Mouse (Mus musculus): ENCODE measurements at regions not wholly inside any gene's neighbourhood (a gene's known extent, or its start where the extent isn't known, plus 50 kb on each side); places are given as distances from the start of the nearest gene placed in this dataset.

DNA sequence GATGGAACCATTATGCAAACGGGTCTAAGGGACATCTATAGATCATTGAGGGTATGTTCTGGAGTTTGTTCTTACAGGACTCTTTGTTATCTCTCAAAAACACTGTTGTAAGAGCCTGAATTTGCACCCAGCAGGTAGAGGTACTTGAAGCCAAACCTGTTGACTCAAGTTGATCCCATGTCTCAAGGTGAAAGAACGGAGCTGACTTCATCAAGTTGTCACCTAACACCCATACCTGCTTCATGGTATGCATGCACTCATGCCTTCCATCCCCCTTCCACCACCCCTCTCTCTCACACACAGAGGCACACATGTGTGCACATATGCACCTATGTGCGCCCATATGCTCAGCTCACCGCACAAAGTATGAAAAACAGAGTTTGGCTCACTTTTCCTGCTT, 189.0 kb downstream of the Ttll7 start:
- DNase-seq (ENCODE audit: low read depth, low spot score): no peak

DNA sequence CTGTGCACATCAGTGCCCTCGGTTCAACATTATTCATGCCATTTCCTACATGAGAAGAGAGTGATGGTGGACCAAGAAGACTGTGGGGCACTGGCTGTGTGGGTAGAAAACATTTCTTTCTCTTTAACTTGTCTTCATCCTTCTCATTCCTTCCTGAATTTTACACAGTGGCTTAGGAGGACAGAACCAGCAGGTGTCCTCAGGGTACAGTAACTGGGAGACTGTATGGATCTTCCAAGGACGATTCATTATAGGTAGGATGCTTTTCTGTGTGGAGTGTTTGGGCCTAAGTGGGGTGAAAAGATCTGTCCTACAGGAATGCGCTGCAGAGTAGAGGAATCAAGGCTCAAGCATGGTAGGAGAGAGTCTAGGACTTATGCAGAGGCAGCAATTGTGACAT, 190.7 kb downstream of the Ttll7 start:
- peak; percentile 3 for DNase-seq (ENCODE audit: low read depth, low spot score)

DNA sequence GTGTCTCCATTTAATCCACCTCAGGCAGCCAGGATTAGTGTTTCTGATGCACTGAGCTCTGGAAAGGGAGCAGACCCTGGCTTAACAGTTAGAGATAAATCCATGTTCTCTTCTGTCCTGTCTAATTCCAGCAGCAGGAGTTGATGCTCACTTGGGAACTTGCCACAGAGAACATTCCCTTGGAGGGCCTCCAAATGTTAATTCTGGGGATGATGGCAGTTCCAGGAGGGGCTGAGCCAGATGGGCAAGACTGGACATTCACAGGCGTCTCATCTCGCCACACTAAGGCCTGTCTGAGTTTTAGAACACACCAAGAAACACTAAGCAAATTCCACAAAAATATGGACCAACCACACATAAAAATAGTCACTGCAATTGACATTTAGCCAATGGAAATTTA, 194.5 kb downstream of the Ttll7 start:
- peak; percentile 8 for DNase-seq (ENCODE audit: low read depth, low spot score)

DNA sequence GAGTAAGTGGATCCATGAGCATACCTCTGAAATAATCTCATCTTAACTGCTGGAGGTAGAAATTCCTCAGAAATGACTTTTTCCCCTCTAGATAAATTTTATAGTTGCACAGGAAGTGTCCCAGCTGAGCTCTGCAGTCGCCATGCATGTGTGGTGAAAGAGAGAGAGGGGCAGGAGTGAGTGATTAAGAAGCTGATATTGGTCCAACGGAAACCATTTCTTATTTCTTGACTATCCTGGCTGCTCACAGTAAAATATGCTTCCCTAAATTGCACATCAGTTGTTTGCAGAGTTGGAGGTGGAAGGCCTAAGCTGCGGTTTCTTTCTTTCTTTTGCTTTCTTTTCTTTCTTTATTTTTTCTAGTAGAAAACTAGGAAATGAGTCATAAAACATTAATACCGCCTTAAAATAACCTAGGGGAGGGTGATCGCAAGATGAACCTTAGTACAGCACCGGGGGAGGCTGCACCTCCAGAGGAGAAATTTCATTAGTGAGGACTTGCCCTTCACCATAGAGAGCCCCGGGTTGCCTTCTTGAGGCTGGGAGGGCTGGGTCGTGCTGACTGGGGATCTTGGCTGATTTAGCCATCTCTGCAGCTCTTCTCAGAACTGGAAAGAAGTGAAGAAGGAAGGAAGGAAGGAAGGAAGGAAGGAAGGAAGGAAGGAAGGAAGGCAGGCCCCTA, 202.1 kb downstream of the Ttll7 start:
- DNase-seq (ENCODE audit: low read depth, low spot score): no peak

DNA sequence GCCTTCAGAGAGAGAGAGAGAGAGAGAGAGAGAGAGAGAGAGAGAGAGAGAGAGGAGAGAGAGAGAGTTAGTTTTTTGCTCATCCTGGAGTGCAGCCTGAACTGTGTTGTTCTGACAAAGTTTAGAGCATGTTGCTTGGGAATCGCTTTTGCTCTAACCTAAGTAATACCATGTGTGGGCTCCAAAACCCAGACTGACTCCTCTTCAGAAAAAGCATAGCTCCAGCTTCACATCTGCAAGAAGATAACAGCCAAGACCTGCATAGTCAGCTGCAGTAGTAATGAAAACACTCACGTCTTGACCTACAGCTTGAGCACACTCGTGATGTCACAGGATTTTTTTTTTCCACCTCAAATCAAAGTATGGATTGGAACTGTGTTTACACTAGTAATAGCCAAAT, 205.7 kb downstream of the Ttll7 start:
- DNase-seq (ENCODE audit: low read depth, low spot score): no peak

DNA sequence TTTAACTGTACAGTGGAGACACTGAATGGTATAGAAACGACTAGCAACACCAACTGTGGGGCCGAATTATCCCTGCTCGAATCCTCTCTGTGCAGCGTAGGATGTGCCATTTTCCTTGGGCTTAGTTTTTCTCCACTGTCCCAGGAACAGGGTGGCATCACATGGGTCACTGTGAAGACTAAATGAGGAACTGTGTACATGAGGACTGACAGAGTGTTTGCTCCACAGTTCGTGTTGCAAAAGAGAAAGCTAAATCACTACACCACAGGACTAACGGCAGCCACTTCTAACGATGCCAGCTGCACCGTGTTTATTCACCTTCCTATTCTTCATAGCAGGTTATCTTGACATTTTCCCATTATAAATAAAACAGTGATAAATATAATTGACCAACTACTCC, 208.5 kb downstream of the Ttll7 start:
- DNase-seq (ENCODE audit: low read depth, low spot score): no peak

DNA sequence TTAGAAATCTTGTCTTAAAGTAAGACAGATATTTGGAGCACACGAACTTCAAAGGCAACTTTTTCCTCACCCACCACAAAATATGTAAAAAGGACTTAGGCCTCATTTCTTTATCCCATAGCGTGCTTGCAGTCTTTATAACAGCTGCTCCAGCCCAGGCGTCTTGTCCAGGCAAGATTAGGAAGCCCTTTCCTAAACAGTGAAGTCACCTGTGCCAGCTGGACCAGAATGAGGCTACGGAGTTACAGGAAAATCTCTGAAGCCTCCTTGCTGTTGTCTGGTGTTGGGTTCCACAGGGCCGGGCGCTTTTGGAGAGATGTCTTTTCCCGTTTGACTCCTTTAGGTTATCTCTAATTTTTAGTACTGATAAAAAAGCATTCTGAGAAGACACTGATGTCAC, 210.3 kb downstream of the Ttll7 start:
- no peak for DNase-seq (ENCODE audit: low read depth, low spot score)

DNA sequence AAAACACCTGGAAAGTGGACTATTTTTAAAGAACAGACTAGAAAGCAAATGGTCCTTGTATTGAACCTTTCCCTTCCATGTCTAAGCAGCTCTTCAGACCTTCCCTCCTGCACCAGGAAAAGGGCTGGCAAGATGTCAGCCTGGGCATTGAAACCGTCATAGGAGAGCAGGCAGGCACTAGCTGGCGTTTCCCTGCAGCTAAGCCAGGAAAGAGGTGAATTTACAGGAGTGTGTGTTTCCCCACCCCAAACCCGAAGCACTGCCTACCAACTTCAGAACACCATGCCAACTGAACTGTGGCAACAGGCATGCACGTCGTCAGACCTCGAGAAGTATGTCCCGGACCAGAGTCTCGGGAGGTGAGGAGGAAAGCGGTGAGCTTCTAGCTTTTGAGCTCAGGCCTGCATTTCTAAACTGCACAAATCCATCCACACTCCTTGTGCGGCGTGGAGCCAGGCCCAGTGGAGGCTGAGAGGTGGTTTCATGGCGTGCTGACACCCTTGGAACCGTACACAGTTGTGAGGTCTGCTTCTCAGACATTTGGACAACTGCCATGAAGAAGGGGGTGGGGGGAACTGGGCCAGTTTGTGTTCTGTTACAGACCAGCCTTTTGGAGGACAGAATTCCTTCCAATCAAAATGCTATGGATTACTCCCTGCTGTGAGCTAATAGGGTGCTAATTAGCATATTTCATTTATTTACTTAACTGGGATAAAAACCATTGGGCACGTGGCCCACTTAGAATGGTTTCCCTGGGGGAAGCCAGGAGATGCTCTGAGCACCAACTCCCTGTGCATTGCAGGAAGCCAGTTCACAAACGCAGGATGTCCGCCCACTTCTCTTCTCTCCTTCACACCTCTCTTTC, 211.6 kb downstream of the Ttll7 start:
- DNase-seq (ENCODE audit: low read depth, low spot score): peak; percentile 60

DNA sequence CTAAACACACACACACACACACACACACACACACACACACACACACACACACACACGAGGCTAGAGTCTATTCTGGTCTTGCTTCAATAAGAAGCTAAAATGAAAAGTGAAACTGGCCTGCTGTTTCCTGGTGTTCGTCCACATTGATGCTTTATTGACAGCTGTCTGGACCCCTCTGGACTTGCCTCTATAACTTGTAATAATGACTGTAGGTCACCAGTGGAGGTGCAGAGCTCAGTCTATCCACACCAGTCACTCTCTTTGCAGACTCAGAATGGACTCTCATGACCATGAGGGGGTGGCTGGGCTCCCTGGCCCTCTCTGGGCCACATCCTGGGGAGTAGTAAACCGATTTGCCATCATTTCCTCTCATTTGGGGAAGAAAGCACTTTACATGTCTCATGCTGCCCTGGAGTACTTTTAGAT, 212.3 kb downstream of the Ttll7 start:
- DNase-seq (ENCODE audit: low read depth, low spot score): no peak

DNA sequence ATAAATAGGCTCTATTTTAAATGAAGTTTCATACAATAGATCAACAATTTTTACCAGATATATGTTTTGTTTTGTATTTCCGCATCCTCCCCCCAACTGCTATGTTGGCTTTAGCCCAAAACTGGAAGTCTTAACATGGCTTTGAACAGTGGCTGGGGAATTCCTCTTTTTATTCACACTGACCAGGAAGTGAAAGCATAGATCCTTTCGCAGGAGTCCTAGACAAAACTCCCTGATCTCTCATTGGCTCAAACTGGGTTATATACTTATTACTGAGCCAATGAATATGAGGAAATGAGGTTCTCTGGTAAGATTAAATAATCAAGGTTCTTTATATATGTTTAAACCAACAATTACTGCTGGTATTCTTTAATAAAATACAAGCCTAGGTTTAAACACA, 218.8 kb downstream of the Ttll7 start:
- no peak for DNase-seq (ENCODE audit: low read depth, low spot score)

DNA sequence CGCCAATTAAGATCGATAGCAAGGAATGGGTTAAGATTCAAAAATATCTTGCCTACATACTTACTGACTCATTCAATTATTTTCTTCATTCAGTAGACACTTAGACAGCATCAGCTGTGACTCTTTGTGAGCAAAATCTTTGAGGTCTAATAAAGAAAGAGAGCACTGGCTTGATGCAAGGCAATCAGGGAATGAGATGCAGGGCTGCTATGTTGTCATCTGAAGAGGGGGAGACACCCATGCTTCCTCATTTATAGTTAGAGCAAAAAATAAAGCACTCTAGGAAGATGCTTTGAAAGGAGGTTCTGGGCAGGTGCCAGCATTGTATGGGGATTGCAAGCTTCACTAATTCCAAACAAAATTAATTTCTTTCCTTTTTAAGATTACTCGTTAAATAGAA, 228.0 kb downstream of the Ttll7 start:
- DNase-seq (ENCODE audit: low read depth, low spot score): no peak

DNA sequence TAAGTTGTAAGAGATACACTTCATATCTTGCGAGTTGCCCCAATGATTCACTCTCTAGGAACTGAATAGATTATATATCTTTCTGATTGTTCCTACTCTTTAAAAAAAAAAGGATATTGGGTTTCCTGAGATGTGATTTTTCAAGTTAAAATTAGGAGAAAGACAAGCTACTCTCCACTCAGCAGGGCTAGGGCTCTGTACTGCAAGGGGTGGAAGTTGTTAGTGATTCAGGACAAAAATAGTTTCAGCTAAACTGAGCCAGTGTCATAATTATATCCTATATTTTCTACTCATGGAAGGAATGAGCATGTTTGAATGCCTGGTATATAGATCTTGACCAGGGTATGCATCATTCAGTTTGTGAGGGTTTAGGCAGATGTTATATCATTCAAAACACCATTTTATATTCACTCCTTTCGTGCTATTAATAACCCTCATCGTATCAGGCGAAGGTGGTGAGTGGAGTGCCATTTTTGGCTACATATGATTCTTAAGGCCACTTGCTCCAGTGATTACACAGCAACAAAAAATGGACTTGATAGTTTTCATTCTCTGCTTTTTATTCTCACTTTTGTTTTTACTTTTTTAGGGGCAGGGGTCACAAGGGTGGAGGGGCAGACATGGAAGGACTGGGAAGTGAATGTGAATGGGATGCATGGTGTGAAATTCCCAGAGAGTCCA, 228.7 kb downstream of the Ttll7 start:
- no peak for DNase-seq (ENCODE audit: low read depth, low spot score)

DNA sequence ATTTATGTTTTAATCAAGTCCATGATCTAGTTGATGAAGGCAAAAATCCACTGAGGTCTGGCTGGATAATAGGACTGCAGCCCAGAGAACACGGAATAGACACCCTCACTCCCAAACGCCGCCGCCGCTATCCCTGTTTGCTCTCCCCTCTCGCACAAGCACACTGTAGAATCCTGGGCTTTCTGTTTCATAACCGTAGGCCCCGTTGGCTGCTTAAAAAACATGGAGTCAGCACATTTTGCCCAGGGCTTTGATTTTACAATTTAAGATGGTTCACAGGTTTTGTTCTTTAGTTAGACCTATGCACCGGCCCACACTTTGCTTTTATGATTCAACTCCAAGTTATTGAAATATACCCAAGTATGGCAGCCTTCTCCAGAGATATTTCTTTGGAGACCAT, 229.6 kb downstream of the Ttll7 start:
- DNase-seq (ENCODE audit: low read depth, low spot score): no peak

DNA sequence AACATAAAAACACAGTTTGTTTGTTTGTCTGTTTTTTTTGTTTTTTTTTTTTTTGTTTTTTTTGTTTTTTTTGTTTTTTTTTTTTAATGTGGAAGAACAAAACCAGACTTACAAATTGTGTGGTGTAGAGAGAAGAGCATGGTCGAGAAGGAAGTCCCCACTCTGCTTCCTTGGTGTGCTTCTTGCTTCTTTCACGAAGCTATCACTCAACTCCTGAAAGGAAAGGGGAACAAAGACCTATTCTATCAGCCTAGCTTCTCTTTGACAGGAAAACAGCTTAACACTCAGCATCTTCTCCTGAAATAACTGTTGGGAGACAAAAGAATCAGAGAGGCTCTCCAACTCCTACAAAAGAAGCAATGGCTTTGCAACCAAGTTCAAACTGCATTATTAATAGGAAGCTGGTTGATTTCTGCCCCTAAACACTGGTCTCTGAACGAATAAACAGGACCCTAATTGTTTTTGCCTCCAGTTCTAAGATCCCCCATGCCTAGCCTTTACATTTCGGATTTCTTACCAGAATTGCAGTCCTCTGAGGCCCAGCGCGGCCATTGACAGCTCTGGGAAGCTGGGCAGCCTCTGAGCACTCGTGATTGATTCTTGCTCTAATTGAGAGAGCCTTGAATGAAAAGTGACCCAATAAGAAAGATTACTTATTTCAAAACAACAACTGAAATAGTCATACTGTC, 230.2 kb downstream of the Ttll7 start:
- no peak for DNase-seq (ENCODE audit: low read depth, low spot score)

DNA sequence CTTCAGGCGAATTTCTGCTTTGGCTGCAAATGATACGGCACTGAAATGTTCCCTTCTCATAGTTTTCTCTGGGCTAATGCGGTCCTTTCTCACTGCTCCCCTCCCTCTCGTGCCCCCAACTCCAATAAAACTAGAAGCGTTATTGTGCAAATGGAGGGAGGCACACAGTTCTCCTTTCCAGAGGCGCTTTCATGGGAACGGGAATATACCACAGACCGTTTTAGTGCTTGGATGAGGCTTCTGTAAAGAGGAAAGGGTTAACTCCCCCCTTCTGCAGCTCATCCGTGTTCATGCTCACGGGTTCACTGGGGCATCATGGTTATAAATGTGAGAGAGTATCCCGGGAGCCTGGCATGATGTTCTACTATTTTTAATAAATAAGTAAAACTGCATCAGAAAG, 231.2 kb downstream of the Ttll7 start:
- no peak for DNase-seq (ENCODE audit: low read depth, low spot score)

DNA sequence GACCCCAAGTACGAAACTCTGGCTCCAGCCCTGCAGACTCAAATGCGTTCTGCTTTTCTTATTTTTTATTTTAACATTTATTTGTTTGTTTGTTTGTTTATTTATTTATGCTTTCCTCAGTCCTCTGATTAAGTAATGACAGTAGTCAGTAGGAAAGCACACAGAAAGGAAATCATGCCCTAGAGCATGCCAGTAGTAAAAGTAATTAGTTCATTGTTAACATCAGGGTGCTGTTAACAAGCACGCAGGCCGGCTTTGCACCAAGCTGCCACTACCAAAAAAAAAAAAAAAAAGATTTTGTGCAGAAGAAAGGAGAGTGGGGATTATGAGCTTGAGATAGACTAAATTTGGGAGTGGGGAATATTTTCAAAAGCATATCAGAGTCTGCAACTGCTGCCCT, 231.7 kb downstream of the Ttll7 start:
- DNase-seq (ENCODE audit: low read depth, low spot score): no peak

DNA sequence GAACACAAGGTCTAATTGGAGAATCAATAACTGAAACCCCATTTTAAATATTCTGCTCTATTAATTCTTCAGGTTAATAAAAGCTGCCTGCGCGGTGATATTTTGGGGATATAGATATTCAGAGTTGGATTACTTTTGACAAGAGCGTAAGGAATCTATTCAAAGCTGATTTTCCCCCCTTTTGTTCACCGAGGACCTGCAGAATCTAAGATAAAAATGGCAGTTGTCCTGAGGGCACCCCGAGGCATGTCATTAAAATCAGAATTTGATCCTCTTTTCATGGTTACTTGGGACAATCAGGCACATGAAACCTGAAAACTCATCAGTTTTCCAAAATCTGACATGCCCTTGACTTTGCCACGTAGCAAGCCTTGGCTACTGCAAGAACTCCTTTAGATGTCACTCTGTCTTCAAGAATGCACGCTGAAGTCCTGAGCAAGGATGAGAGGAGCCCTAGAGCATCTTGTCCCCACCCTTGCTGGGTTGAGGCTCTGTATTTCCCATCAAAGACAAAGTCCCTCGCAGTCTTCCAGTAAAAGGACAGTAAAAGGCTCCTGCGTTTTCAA, 232.5 kb downstream of the Ttll7 start:
- DNase-seq (ENCODE audit: low read depth, low spot score): no peak

DNA sequence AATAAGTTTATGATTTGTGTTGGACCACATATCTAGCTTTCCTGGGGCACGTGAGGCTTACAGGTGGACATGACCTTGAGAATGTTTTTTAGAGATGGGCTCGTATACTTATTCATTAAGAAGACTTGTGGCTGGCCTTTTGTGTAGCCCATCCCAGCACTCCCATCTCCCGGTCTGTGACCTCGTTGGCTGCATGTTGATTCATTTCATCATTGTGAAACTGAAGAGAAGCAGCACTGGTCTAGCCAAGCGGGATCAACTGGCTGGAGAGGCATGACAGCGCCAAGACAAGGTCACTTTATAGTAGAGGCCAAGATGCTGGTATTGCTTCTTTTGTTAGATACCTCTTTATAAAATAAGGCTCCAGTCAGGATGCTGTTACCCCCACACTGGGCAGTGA, 236.0 kb downstream of the Ttll7 start:
- DNase-seq (ENCODE audit: low read depth, low spot score): no peak

DNA sequence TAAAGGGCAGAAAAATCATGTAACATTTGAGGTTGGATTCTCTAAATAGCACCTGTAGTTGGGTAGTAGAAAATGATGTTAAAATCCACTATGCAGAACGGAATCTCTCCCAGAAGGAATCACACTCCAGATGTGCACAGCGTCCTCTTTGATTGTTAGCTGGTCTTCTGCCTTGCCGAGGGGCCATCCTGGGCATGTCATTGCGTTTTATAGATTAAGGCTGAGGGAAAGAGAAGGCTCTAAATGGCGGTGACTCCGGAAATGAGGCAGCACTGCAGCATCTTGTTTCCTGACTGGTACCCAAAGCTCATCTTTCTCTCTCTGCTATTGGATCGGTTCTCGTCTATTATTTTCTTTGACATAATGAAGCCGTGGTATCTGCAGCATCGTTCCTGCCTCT, 237.5 kb downstream of the Ttll7 start:
- DNase-seq (ENCODE audit: low read depth, low spot score): no peak

DNA sequence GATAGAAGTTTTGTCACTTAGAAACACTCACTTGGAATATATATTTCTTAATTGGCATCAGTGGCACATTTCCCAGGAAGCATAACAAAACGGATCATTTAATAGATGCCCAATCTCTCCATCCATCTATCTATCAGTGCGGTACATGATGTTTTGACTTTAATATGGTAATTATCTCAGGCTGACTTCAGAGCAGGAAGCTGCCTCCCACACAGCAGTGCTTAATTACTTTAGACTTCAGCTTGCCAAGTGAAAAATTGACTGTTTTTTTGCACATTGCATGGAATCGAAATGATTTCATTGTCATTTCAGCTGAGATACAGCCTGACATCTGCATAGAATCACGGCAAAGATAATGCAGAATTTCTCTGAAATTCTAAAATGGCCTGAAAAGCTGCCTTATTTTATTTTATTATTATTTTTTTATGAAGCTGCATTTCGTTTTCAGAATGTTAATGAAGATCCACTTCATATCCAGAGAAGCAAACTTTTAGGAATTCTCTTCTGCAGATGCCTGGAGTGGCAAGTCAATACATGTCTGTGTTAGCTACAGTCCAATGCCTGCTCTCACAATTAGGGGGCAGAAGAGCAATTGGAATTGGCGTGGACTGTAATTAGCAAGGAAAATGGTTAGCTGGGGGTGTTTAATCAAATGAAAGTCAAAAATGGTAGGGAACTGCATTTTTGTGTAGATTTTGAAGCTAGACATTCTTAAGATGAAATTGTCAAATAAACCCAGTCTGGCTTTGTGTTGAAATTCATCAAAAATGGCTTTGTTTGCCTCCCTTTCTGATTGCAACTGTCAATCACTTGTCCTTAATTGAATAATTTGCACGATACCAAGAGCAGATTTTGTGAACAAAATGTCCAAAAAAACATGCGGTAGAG, 240.3 kb downstream of the Ttll7 start:
- DNase-seq (ENCODE audit: low read depth, low spot score): peak; percentile 33

DNA sequence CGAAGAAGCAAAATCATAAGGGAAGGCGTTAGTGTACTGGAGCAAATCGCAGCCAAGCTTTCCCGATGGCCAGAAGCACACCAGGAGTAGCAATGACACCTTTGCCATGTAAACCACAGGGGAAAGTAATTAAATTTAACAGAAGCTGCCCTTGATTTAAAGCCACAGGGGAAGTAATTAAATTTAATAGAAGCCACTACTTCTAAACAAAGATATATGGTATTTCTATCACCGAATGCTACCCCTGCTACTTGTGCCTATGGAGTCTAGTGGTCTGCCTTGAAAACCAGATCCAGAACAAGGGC, 240.9 kb downstream of the Ttll7 start:
- no peak for DNase-seq (ENCODE audit: low read depth, low spot score)
